Mouse (Mus musculus): ENCODE results near the gene Hephl1. TPM values are rescaled to one million over a fixed set of nuclear protein-coding genes. Genes with fewer than 3 reads are reported as not detected.

Hephl1 gene
- polyA plus RNA-seq, 1 experiment from 2014 or later, result not detected

- under 1% methylated on average over 28 of the region's 28 CpGs for WGBS
- peak overlapping the region; percentile 92 for H3K4me3 ChIP-seq
- peaks cover 6% of the 10 kb centered on the region; the same call in 1 of the 2 replicates for H3K27me3 ChIP-seq (ENCODE audit: poor library complexity, severe bottlenecking)
- H3K27ac ChIP-seq, result peak overlapping the region; percentile 95
- H3K9me3 ChIP-seq, result no peaks in the 10 kb centered on the region
- peaks cover 27% of the 10 kb centered on the region for H3K4me1 ChIP-seq
- H3K36me3 ChIP-seq (replicated peaks), result peaks cover 22% of the 10 kb centered on the region
- peak; percentile 18 for DNase-seq (ENCODE audit: extremely low spot score, low spot score)
Observed at GRCm38 (mm10) chr9:15044391-15045083, 67.4 kb downstream of the Hephl1 start.

- H3K9me3 ChIP-seq, result no peaks in the 10 kb centered on the region; the same call in 1 of the 2 replicates
- H3K4me1 ChIP-seq, result peaks cover 39% of the 10 kb centered on the region
- no peak overlapping the region for H3K27ac ChIP-seq
- WGBS, result 93% methylated on average over 11 of the region's 11 CpGs
- H3K27me3 ChIP-seq (ENCODE audit: poor library complexity, severe bottlenecking), result peaks cover 6% of the 10 kb centered on the region; the same call in 1 of the 2 replicates
- H3K36me3 ChIP-seq (replicated peaks), result peaks cover 31% of the 10 kb centered on the region
- H3K4me3 ChIP-seq, result no peak overlapping the region
- DNase-seq (ENCODE audit: extremely low spot score, low spot score), result no peak
Observed at GRCm38 (mm10) chr9:15041556-15041955, 70.4 kb downstream of the Hephl1 start.

GRCm38 (mm10) chr9:15039848-15040247 lies 72.1 kb downstream of the Hephl1 start:
- no peaks in the 10 kb centered on the region; the same call in 1 of the 2 replicates for H3K9me3 ChIP-seq
- no peak overlapping the region for H3K27ac ChIP-seq
- no peaks in the 10 kb centered on the region for H3K27me3 ChIP-seq (ENCODE audit: poor library complexity, severe bottlenecking)
- peaks cover 31% of the 10 kb centered on the region for H3K36me3 ChIP-seq (replicated peaks)
- no peak overlapping the region for H3K4me3 ChIP-seq
- DNase-seq (ENCODE audit: extremely low spot score, low spot score), result no peak
- 98% methylated on average over 5 of the region's 5 CpGs for whole genome bisulfite sequencing
- peaks cover 31% of the 10 kb centered on the region for H3K4me1 ChIP-seq

GRCm38 (mm10) chr9:15037704-15038103 lies 74.2 kb downstream of the Hephl1 start:
- H3K27ac ChIP-seq, result no peak overlapping the region
- H3K36me3 ChIP-seq (replicated peaks), result peaks cover 35% of the 10 kb centered on the region
- no peak overlapping the region for H3K4me3 ChIP-seq
- no peak for DNase-seq (ENCODE audit: extremely low spot score, low spot score)
- H3K27me3 ChIP-seq (ENCODE audit: poor library complexity, severe bottlenecking), result no peaks in the 10 kb centered on the region
- H3K4me1 ChIP-seq, result peaks cover 12% of the 10 kb centered on the region
- no peaks in the 10 kb centered on the region; the same call in 1 of the 2 replicates for H3K9me3 ChIP-seq
- WGBS, result 65% methylated on average over 3 of the region's 3 CpGs

- DNase-seq (ENCODE audit: extremely low spot score, low spot score), result no peak
- no peak overlapping the region for H3K4me3 ChIP-seq
- H3K9me3 ChIP-seq, result no peaks in the 10 kb centered on the region; the same call in 1 of the 2 replicates
- H3K4me1 ChIP-seq, result peaks cover 12% of the 10 kb centered on the region
- no peak overlapping the region for H3K27ac ChIP-seq
- no peaks in the 10 kb centered on the region for H3K27me3 ChIP-seq (ENCODE audit: poor library complexity, severe bottlenecking)
- peaks cover 39% of the 10 kb centered on the region for H3K36me3 ChIP-seq (replicated peaks)
Observed at GRCm38 (mm10) chr9:15037237-15037636, 74.7 kb downstream of the Hephl1 start.

DNA sequence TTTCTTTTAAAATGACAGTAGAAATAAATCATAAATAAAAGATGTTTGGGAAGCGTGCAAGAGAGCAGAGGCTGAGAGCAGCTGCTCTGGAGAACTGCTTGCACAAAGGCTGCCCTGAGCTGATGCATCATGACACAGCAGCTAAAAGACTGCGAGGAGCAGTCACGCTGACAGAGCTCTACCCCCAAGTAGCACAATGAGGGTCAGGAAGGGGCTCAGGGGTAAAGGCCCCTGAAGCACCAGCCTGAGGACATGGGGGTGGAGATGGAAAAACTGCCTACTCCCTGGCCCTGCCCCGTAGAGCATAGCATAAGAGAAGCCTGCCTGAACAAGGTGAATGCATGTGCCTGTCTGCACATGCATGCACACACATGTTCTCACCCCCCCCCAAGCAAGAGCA lies 75.1 kb downstream of the Hephl1 start:
- DNase-seq (ENCODE audit: extremely low spot score, low spot score), result no peak
- H3K36me3 ChIP-seq (replicated peaks), result peaks cover 41% of the 10 kb centered on the region
- H3K27ac ChIP-seq, result no peak overlapping the region
- no peak overlapping the region for H3K4me3 ChIP-seq
- peaks cover 12% of the 10 kb centered on the region for H3K4me1 ChIP-seq
- no peaks in the 10 kb centered on the region for H3K27me3 ChIP-seq (ENCODE audit: poor library complexity, severe bottlenecking)
- 60% methylated on average over 4 of the region's 4 CpGs for WGBS
- no peaks in the 10 kb centered on the region; the same call in 1 of the 2 replicates for H3K9me3 ChIP-seq

- H3K27ac ChIP-seq, result no peak overlapping the region
- 93% methylated on average over 2 of the region's 2 CpGs for WGBS
Observed at GRCm38 (mm10) chr9:15036405-15036804, 75.5 kb downstream of the Hephl1 start.

GRCm38 (mm10) chr9:15035979-15036378 lies 75.9 kb downstream of the Hephl1 start:
- DNase-seq (ENCODE audit: extremely low spot score, low spot score), result no peak
- no peak overlapping the region for H3K27ac ChIP-seq
- peaks cover 12% of the 10 kb centered on the region for H3K4me1 ChIP-seq
- no peaks in the 10 kb centered on the region for H3K27me3 ChIP-seq (ENCODE audit: poor library complexity, severe bottlenecking)
- no peaks in the 10 kb centered on the region; the same call in 1 of the 2 replicates for H3K9me3 ChIP-seq
- 94% methylated on average over 7 of the region's 7 CpGs for WGBS
- no peak overlapping the region for H3K4me3 ChIP-seq
- peaks cover 40% of the 10 kb centered on the region for H3K36me3 ChIP-seq (replicated peaks)

More at GRCm38 (mm10) chr9:15036405-15036804, 75.5 kb downstream of the Hephl1 start:
- Histone ChIP-seq H3K9me3 (no peaks in the 10 kb centered on the region; the same call in 1 of the 2 replicates), H3K27me3 (ENCODE audit: poor library complexity, severe bottlenecking) (no peaks in the 10 kb centered on the region), H3K4me3 (no peak overlapping the region), H3K4me1 (peaks cover 12% of the 10 kb centered on the region), H3K36me3 (replicated peaks) (peaks cover 41% of the 10 kb centered on the region)
- DNase-seq (ENCODE audit: extremely low spot score, low spot score), result no peak

DNA sequence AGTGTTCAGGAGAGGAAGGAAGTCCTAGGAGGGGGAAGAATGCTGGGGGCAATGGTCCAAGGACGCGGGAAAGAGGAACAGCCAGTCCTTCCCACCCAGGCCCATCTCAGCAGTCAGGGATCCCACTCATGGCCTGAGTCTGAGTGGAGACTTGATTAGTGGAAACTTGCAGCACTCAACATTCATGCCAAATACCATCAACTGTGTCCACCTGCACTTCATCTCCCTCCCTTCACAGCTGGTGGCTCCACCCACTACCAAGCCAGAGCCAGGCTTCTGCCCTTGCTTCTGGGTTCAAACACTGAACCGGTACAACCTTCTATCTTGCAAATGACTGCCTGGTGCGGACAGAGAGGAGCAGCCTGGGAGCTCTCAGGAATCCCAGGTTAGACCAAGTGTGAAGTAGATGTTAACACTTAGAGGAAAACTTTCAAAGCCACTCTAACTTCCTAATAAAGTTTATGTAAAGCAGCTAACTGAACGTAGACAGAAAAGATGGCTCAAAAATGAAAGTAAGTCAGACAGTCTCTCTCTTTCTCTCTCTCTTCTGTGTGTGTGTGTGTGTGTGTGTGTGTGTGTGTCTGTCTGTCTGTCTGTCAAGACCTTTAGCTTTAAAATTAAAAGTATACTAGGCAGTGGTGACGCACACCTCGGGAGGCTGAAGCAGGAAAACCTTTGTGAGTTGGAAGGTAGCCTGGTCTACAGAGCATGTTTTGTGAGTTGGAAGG lies 77.2 kb downstream of the Hephl1 start:
- 90% methylated on average over 7 of the region's 7 CpGs for WGBS
- Histone ChIP-seq H3K4me3 (no peak overlapping the region), H3K36me3 (replicated peaks) (peaks cover 35% of the 10 kb centered on the region), H3K27ac (no peak overlapping the region), H3K27me3 (ENCODE audit: poor library complexity, severe bottlenecking) (no peaks in the 10 kb centered on the region), H3K9me3 (no peaks in the 10 kb centered on the region; the same call in 1 of the 2 replicates), H3K4me1 (peaks cover 12% of the 10 kb centered on the region)
- DNase-seq (ENCODE audit: extremely low spot score, low spot score), result no peak

GRCm38 (mm10) chr9:15033568-15034160 lies 78.2 kb downstream of the Hephl1 start:
- H3K27me3 ChIP-seq (ENCODE audit: poor library complexity, severe bottlenecking), result no peaks in the 10 kb centered on the region
- no peak overlapping the region for H3K4me3 ChIP-seq
- WGBS, result 75% methylated on average over 5 of the region's 5 CpGs
- no peak overlapping the region for H3K27ac ChIP-seq
- DNase-seq (ENCODE audit: extremely low spot score, low spot score), result no peak
- H3K36me3 ChIP-seq (replicated peaks), result peaks cover 30% of the 10 kb centered on the region
- peaks cover 19% of the 10 kb centered on the region for H3K4me1 ChIP-seq
- H3K9me3 ChIP-seq, result no peaks in the 10 kb centered on the region; the same call in 1 of the 2 replicates

- Histone ChIP-seq H3K27me3 (ENCODE audit: poor library complexity, severe bottlenecking) (no peaks in the 10 kb centered on the region), H3K4me3 (no peak overlapping the region), H3K36me3 (replicated peaks) (peaks cover 26% of the 10 kb centered on the region), H3K4me1 (peaks cover 19% of the 10 kb centered on the region), H3K27ac (no peak overlapping the region), H3K9me3 (no peaks in the 10 kb centered on the region; the same call in 1 of the 2 replicates)
- DNase-seq (ENCODE audit: extremely low spot score, low spot score), result no peak
- 85% methylated on average over 4 of the region's 4 CpGs for WGBS
Observed at GRCm38 (mm10) chr9:15032797-15033196, 79.1 kb downstream of the Hephl1 start.

- Histone ChIP-seq H3K4me3 (no peak overlapping the region), H3K27me3 (ENCODE audit: poor library complexity, severe bottlenecking) (no peaks in the 10 kb centered on the region), H3K4me1 (peaks cover 8% of the 10 kb centered on the region; the same call in 1 of the 2 replicates), H3K27ac (no peak overlapping the region), H3K36me3 (replicated peaks) (peaks cover 42% of the 10 kb centered on the region), H3K9me3 (peaks cover 9% of the 10 kb centered on the region; the same call in 1 of the 2 replicates)
- WGBS, result 91% methylated on average over 8 of the region's 8 CpGs
- no peak for DNase-seq (ENCODE audit: extremely low spot score, low spot score)
Observed at GRCm38 (mm10) chr9:15030771-15031170, 81.1 kb downstream of the Hephl1 start.
